Mouse (Mus musculus) myocyte (in vitro differentiated cells): ENCODE results near the gene Atp11a. TPM values are rescaled to one million over a fixed set of nuclear protein-coding genes. Genes with fewer than 3 reads are reported as not detected.

Experiments
- H3K27me3 ChIP-seq: one replicate; pipeline ENCODE4 v1.6.1; 2011; ENCODE audit not compliant: control insufficient read depth, insufficient read depth, insufficient read length
- H3K36me3 ChIP-seq: one replicate; pipeline ENCODE4 v1.6.1; 2011; ENCODE audit not compliant: control insufficient read depth, insufficient read depth
- H3K4me2 ChIP-seq: one replicate; pipeline ENCODE4 v1.6.1; 2011; ENCODE audit warnings: low read depth, control low read depth
- H3K4me3 ChIP-seq: one replicate; pipeline ENCODE4 v1.5.1; 2011; ENCODE audit warnings: mild to moderate bottlenecking, control low read depth, moderate library complexity
- H3K79me2 ChIP-seq: one replicate; pipeline ENCODE4 v1.6.1; 2011; ENCODE audit not compliant: control insufficient read depth, insufficient read depth
- H3ac ChIP-seq: one replicate; pipeline ENCODE4 v1.6.1; 2011; ENCODE audit not compliant: control insufficient read depth, insufficient read length
- CEBPB ChIP-seq: IDR thresholded peaks from 2 replicates; pipeline ENCODE4 v1.6.1; 2011; ENCODE audit warnings: mild to moderate bottlenecking, moderate library complexity; ENCODE audit not compliant: poor library complexity, insufficient read depth, severe bottlenecking
- E2F4 ChIP-seq: IDR thresholded peaks from one replicate; pipeline ENCODE4 v1.6.1; 2011; ENCODE audit warnings: mild to moderate bottlenecking, control low read depth, moderate library complexity; ENCODE audit not compliant: insufficient read depth
- MAX ChIP-seq: IDR thresholded peaks from one replicate; pipeline ENCODE4 v1.6.1; 2011; ENCODE audit warnings: low read depth, mild to moderate bottlenecking, control low read depth
- MYOD1 ChIP-seq, 3 experiments: IDR thresholded peaks; one replicate each; pipeline ENCODE4 v1.6.1; 2011; ENCODE audit warnings: control low read depth in 2 of 3, low read depth in 2 of 3, mild to moderate bottlenecking in 2 of 3, moderate library complexity in 1 of 3; ENCODE audit not compliant: insufficient read length in 2 of 3, control insufficient read depth in 1 of 3
- MYOG ChIP-seq, 3 experiments: IDR thresholded peaks; one replicate each; pipeline ENCODE4 v1.6.1; 2011; ENCODE audit warnings: control low read depth in 2 of 3, low read depth in 2 of 3, mild to moderate bottlenecking in 2 of 3; ENCODE audit not compliant: insufficient read length in 2 of 3, control insufficient read depth in 1 of 3, insufficient read depth in 1 of 3
- POLR2A ChIP-seq: IDR thresholded peaks from one replicate; pipeline ENCODE4 v1.6.1; 2011; ENCODE audit warnings: low read depth, mild to moderate bottlenecking, control low read depth, moderate library complexity; ENCODE audit not compliant: insufficient read length
- POLR2AphosphoS2 ChIP-seq: IDR thresholded peaks from one replicate; pipeline ENCODE4 v1.6.1; 2011; ENCODE audit warnings: low read depth, control low read depth; ENCODE audit not compliant: insufficient read length
- REST ChIP-seq: IDR thresholded peaks from one replicate; pipeline ENCODE4 v1.6.1; 2011; ENCODE audit warnings: mild to moderate bottlenecking, control low read depth, moderate library complexity; ENCODE audit not compliant: insufficient read depth, insufficient read length
- SRF ChIP-seq: IDR thresholded peaks from one replicate; pipeline ENCODE4 v1.6.1; 2011; ENCODE audit warnings: low read depth; ENCODE audit not compliant: control insufficient read depth, insufficient read length
- TCF12 ChIP-seq: IDR thresholded peaks from one replicate; pipeline ENCODE4 v1.6.1; 2011; ENCODE audit warnings: mild to moderate bottlenecking, control low read depth; ENCODE audit not compliant: poor library complexity, insufficient read depth, severe bottlenecking
- TCF3 ChIP-seq: IDR thresholded peaks from one replicate; pipeline ENCODE4 v1.6.1; 2011; ENCODE audit warnings: low read depth, control low read depth; ENCODE audit not compliant: insufficient read length
- USF1 ChIP-seq: IDR thresholded peaks from one replicate; pipeline ENCODE4 v1.6.1; 2011; ENCODE audit warnings: low read depth, mild to moderate bottlenecking, control low read depth, moderate library complexity
- polyA plus RNA-seq: library from polyadenylated mRNA; unstranded; fragments of >200 nt; fragmentation: generic; extraction: Trizol; gene quantifications from one replicate; pipeline ENCODE4 v1.2.1, GENCODE M21; 2012; ENCODE audit warnings: missing spikeins

Atp11a gene
- polyA plus RNA-seq, 1 experiment: 13.8 TPM

DNA sequence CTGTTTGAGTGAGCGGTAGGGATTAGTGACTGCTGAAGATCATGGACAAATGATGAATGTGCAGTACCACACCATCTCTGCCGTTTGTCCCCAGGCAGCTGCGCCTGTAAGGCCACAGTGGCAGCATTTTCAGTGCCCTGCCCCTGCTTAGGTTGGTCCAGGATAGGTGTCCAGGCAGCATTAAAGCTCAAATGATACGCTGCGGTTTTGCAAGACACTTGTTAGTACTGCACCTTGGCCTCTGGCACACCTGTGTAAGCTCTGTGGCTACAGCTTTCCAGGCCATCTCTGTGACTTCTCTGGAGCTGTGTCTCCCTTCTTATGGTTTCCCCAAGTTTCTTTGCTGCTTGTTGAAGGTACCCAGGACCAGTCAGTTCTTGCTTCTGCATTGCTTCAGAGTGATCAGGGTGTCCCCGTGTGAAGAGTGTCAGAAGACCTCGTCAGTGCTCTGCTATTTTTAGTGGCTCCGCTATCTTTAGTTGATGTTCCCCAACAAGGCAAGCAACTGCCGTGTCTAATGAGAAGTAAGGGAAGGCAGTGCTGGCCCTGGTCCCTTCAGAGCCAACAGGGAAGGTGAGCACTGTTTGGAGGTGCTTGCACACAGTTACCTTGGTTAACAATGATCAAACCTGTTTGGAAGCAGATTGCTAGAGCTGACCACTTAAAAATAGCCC lies 18.6 kb downstream of the Atp11a start:
- no peak overlapping the region for H3K4me3 ChIP-seq
- H3ac ChIP-seq: no peak overlapping the region
- H3K36me3 ChIP-seq: no peaks in the 10 kb centered on the region
- H3K79me2 ChIP-seq: peaks cover 6% of the 10 kb centered on the region
- H3K4me2 ChIP-seq: no peak overlapping the region
- TF ChIP-seq SRF: no peak
- no peak for TF ChIP-seq USF1
- no peak for TF ChIP-seq MYOD1 (IDR thresholded peaks at IDR 0.05; ENCODE audit: control insufficient read depth in 1 of 3, insufficient read length in 2 of 3, low read depth in 2 of 3)
- TF ChIP-seq POLR2AphosphoS2: no peak
- no peak for TF ChIP-seq POLR2A
- no peak for TF ChIP-seq TCF3
- TF ChIP-seq CEBPB: no peak
- no peak for TF ChIP-seq MAX
- no peak for TF ChIP-seq REST
- no peak for TF ChIP-seq MYOG (IDR thresholded peaks at IDR 0.05; ENCODE audit: control insufficient read depth in 1 of 3, insufficient read depth in 1 of 3, insufficient read length in 2 of 3, low read depth in 2 of 3)
- TF ChIP-seq TCF12: no peak
- no peak for TF ChIP-seq E2F4
- no peaks in the 10 kb centered on the region for H3K27me3 ChIP-seq

- Histone ChIP-seq H3K4me2 (no peak overlapping the region), H3ac (no peak overlapping the region), H3K27me3 (no peaks in the 10 kb centered on the region), H3K4me3 (no peak overlapping the region), H3K79me2 (peaks cover 4% of the 10 kb centered on the region), H3K36me3 (no peaks in the 10 kb centered on the region)
- TF ChIP-seq MYOG (IDR thresholded peaks at IDR 0.05; ENCODE audit: control insufficient read depth in 1 of 3, insufficient read depth in 1 of 3, insufficient read length in 2 of 3, low read depth in 2 of 3): peak in 1 of 3 experiments; percentile 5
- TF ChIP-seq E2F4: no peak
Measured at GRCm38 (mm10) chr8:12776166-12776565, 19.4 kb downstream of the Atp11a start.

DNA sequence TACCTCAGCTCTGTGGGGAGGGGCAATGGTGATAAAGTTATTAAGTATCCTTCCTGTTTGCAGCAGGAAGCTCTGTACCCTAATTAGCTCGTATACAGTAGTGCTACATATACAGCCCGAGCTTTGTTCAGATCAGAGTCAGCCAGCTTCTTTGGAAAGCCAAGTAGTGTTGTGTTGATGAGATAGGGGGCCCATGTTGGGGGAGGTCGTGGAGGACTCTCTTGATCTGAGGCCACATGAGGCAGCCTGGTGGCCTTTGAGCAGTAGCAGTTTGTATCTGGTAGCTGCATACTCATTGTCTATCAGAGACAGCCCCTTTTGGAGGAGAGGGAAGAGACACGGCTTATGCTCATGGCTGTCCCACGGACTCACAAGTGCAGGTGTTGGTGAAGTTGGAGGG lies 20.4 kb downstream of the Atp11a start:
- Histone ChIP-seq H3K36me3 (no peaks in the 10 kb centered on the region), H3K79me2 (peaks cover 4% of the 10 kb centered on the region), H3K27me3 (no peaks in the 10 kb centered on the region), H3K4me2 (no peak overlapping the region), H3K4me3 (no peak overlapping the region), H3ac (no peak overlapping the region)
- no peak for TF ChIP-seq MYOG (IDR thresholded peaks at IDR 0.05; ENCODE audit: control insufficient read depth in 1 of 3, insufficient read depth in 1 of 3, insufficient read length in 2 of 3, low read depth in 2 of 3)
- no peak for TF ChIP-seq POLR2AphosphoS2
- TF ChIP-seq USF1: no peak
- TF ChIP-seq POLR2A: no peak
- no peak for TF ChIP-seq TCF12
- TF ChIP-seq CEBPB: no peak

- no peak for TF ChIP-seq TCF12
- TF ChIP-seq USF1: no peak
- peak; percentile 91 for TF ChIP-seq CEBPB
- no peak for TF ChIP-seq POLR2AphosphoS2
- TF ChIP-seq E2F4: no peak
- no peaks in the 10 kb centered on the region for H3K27me3 ChIP-seq
- no peaks in the 10 kb centered on the region for H3K36me3 ChIP-seq
- peak overlapping the region; percentile 8 for H3K4me2 ChIP-seq
- H3ac ChIP-seq: no peak overlapping the region
- no peak overlapping the region for H3K4me3 ChIP-seq
- peaks cover 4% of the 10 kb centered on the region for H3K79me2 ChIP-seq
Measured at GRCm38 (mm10) chr8:12779541-12779940, 22.7 kb downstream of the Atp11a start.

- no peak overlapping the region for H3K4me2 ChIP-seq
- H3K27me3 ChIP-seq: no peaks in the 10 kb centered on the region
- H3ac ChIP-seq: no peak overlapping the region
- no peaks in the 10 kb centered on the region for H3K36me3 ChIP-seq
- no peaks in the 10 kb centered on the region for H3K79me2 ChIP-seq
- no peak for TF ChIP-seq TCF3
- no peak for TF ChIP-seq POLR2A
- no peak for TF ChIP-seq MYOG (IDR thresholded peaks at IDR 0.05; ENCODE audit: control insufficient read depth in 1 of 3, insufficient read depth in 1 of 3, insufficient read length in 2 of 3, low read depth in 2 of 3)
- TF ChIP-seq TCF12: no peak
- no peak for TF ChIP-seq E2F4
- no peak for TF ChIP-seq SRF
- TF ChIP-seq MAX: no peak
- TF ChIP-seq POLR2AphosphoS2: no peak
- no peak for TF ChIP-seq MYOD1 (IDR thresholded peaks at IDR 0.05; ENCODE audit: control insufficient read depth in 1 of 3, insufficient read length in 2 of 3, low read depth in 2 of 3)
- TF ChIP-seq USF1: no peak
- no peak for TF ChIP-seq REST
- no peak for TF ChIP-seq CEBPB
- no peak overlapping the region for H3K4me3 ChIP-seq
Measured at GRCm38 (mm10) chr8:12785508-12785907, 28.7 kb downstream of the Atp11a start.
